Mouse (Mus musculus) bone marrow, adult 2 months (tissue): ENCODE data around the gene Zyx.

Source experiments
- CTCF ChIP-seq: fragments of 200-500 bp; IDR thresholded peaks from 2 replicates; pipeline ENCODE4 v1.5.1; 2011; ENCODE audit warnings: low read length, control low read depth; ENCODE audit not compliant: control insufficient read depth, insufficient read depth
- POLR2A ChIP-seq: fragments of 200-500 bp; IDR thresholded peaks from 2 replicates; pipeline ENCODE4 v1.6.1; 2011; ENCODE audit warnings: low read depth, mild to moderate bottlenecking, control low read depth, low read length, borderline replicate concordance; ENCODE audit not compliant: control insufficient read depth

DNA sequence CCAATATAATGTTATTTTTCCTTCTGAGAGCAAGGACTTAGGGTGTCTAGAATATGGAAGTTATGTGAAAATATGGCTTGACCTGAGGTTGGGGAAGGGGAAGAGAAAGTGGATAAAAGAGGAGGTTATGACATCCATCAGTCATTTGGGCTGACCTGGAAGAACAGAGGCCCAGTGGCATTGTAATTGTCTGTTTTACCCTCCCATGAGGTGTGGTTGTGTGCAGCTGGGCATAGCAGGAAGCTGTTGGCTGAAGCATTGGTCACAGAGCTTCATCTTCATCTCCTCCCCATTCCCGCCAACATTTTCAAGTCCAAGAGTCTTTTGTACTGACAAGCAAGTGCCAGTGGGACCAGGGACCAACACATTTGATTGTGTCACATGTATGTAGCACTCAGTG is 5.2 kb upstream of the Zyx start:
- no peak for TF ChIP-seq CTCF
- no peak for TF ChIP-seq POLR2A
